Mouse (Mus musculus) cerebellum, postnatal 4 days (tissue): ENCODE measurements around the gene Jph2.
"Not testable (repeated sequence)": the region's sequence is repeated elsewhere in the genome, so short reads cannot be mapped to it uniquely, and the experiment has no call there.

ENCODE experiments used
- DNase-seq, 2 experiments: peaks; one replicate each; pipeline ENCODE4 v3.0.0; 2022; ENCODE audit warnings: low spot score in 2 of 2, mixed read lengths in 1 of 2

The Jph2 gene

DNA sequence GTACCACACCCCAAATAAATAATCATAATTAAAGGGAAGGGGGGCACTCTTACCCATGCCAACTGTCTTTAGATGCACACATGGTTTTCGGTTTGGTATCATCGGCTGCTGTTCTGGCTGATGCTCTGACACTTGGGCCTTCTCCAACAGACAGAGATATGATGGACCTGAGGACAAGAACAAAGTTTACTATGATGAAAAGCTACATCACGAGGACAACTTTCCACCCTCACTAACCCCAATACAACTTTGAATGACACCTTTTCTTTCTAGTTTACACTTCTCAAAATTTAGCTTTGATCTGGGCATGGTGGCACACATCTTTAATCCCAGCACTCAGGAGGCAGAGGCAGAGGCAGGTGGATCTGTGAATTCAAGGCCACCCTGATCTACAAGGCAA is 13.6 kb upstream of the Jph2 start:
- DNase-seq, result not testable (repeated sequence)

DNA sequence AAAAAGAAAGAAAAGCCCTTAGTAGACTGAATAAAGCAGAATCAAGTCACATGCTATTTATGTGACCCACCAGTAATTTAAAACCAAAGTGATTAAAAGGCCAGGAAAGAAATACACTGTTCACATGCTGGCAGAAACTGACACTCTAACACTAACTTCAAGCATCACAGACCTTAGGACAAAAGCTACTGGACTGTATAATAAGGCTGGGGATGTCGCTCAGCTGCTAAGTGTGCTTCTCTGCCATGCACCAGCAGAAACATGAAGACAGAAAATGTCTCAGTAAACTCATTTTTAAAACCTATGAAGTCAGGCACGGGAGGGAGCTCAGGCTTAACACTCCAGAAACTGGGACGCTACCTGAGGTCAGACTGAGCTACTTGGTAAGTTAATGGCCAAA is 12.4 kb upstream of the Jph2 start:
- no peak for DNase-seq

DNA sequence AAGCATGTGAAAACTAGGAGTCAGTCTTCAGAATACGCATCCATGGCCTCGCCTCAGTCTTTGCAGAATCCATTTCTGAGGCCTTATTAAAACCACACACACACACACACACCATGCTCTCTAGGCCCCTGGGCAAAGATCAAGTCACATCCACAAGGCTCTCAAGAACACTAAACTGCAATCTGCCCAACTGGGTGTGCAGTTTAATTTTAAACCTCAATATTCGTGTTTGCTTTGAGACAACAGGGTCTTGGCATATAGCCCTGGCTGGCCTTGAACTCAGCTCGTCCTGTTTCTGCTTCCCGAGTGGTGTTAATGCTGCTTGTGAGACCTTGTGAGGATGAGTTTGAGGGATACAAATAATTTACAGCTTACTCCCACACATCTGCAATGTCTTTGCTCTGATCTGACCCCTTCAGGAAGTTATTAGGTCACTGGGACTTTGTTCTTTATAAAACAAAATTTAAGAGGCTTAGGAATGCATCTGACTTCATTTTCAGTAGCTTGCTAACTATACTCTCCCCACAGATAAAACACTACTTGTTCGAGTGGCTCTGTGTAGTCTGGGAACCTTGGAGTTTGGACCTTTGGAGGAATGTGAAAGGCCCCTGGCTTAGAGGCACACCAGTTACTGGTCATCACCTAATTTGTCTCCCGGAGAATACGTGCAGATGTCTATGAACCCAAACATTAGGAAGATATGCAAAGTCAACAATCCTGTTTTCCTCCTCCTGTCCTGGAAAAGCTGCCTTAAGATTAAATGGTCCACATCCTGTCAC is 6.4 kb upstream of the Jph2 start:
- no peak for DNase-seq

DNA sequence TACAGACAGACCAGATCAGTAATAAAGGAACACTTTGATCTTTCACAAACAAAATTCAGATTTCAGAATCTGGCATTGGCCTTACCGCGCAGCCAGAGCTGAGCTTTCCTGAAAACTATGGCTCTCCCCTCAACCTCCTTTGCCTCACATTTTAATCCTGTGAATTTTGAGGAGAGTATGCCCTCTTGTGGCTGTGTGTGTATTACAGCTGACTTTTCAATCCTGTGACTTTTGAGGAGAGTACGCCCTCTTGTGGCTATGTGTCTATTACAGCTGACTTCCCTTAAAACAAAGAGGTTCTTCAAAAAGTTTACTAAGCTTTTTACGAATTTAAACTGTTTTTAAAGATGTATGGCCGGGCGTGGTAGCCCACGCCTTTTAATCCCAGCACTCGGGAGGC is 3.4 kb upstream of the Jph2 start:
- DNase-seq, result peak; percentile 63 to 83

DNA sequence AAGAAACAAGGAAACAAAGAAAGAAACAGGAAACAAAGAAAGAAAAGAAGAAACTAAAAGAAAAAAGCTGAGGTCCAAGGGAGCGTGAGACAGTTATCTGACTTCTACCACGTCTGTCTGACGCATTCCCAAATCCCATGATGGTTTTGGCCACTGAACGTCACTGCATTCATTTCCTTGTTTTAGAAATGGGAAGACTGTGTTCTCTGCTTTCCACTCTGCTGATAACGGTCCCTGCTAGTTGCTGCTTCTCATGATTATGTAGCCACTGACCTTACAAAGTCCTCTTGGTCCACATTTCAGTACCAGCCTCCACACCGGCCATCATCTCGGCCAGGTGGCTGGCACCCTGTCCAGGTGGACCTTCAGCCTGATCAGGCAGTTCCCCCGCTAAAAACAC is 1.4 kb upstream of the Jph2 start:
- no peak for DNase-seq

DNA sequence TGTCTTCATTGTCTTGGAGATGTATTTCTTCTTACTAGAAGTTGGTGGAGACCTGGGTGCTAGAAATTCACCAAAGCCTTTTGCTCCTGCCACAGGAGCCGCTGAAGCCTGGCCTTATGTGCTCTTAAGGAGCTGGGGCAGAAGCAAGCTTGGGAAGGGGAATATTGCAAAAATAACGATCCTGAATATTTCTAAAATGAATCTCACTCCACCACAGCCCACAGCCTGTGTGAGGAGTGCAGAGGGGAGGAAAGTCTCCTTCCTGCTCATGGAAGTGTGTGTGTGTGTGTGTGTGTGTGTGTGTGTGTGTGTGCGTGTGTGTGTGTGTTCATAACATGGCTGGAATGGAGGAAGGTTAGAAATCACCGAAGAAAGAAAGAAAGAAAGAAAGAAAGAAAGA is 977 bp upstream of the Jph2 start:
- no peak for DNase-seq

DNA sequence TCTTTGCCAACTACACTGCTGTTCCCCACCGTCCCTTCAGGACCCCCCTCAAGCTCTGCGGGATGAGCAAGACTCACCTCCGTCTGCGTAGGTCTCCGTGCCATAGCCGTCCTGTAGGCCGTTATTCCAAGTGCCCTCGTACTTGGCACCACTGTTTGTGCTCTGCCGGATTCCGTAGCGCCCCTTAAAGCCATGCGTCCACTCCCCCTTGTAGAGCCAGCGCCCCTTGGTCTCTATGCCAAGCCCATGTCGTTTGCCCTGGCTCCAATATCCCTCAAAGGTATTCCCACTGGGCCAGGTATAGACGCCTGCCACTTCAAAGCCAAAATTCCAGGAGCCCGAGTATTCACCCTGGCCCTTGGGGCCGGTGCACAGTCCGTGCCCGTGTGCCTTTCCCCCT is 722 bp downstream of the Jph2 start:
- no peak for DNase-seq

DNA sequence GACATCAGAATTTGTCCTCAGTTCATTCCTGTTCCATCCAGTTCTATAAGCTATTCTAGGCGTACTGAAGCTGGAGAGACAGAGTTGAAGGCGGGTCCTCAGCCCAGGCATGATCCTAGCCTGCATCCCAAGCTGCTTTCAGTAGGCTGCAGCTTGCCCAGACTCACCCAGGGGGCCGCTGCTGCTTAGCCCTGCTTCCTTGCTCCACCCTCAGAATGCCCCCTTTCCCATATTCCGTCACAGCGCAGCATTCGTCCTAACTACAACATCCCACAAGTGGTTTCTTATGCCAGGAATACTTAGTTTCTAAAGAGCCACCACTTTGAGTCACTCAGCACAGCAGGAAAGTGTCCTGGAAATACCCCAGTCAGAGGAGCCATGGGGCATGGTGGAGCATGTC is 2.8 kb downstream of the Jph2 start:
- no peak for DNase-seq

DNA sequence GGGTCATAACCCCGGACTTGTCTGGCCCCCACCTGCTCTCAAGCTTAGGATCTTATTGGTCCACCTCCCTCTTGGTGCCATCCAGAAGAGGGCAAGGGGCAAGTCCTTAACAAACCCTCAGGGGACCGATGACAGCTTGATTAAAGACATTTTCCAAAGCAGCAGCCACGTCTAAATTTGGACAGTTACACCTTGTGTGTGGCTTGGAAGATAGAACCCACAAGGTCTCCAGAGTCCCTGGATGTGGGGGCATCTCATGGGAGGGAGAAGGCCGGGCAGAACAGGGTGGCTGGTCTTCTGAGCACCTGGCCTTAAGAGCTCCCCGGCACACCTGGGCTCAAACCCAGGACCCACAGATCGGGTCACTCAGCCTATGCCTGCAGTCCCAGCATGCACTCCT is 3.8 kb downstream of the Jph2 start:
- no peak for DNase-seq

DNA sequence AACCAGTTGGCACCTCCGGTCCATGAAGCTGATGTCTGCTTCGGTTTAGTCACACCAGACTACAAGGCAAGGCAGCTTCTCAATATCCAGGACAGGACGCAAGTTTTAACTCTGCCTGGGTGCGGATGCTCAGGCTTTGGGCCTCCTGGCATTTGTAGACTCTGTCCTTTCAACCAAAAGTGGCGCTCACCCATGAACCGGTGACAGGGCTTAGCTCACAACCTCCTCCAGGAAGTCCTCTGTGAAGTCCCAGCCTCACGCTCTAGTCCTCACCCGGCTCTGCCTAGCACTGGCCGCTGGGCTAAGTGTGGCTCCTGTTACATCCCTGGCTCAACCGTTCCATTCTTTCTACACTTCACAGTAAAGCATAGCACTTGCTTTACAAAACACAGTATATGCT is 4.6 kb downstream of the Jph2 start:
- DNase-seq, result no peak

DNA sequence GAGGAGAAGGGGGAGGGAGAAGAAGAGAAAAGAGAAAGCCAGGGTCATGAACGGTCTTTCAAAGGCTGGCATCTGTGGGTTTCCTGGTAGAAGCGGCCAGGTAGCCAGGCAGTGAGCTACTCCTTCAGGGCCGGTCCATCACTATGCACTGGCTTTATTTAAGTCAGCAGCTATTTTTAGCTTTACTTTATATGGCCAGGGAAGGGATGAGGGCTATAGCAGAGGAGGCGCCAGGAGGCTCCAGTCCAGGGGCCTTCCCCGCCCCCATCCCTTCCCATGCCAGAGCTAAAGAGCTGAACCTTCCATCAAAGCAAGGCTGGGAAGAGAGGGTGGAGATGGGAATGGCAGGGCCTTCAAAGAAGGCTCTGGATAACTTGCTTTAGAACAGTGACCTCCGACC is 5.4 kb downstream of the Jph2 start:
- DNase-seq, result no peak

DNA sequence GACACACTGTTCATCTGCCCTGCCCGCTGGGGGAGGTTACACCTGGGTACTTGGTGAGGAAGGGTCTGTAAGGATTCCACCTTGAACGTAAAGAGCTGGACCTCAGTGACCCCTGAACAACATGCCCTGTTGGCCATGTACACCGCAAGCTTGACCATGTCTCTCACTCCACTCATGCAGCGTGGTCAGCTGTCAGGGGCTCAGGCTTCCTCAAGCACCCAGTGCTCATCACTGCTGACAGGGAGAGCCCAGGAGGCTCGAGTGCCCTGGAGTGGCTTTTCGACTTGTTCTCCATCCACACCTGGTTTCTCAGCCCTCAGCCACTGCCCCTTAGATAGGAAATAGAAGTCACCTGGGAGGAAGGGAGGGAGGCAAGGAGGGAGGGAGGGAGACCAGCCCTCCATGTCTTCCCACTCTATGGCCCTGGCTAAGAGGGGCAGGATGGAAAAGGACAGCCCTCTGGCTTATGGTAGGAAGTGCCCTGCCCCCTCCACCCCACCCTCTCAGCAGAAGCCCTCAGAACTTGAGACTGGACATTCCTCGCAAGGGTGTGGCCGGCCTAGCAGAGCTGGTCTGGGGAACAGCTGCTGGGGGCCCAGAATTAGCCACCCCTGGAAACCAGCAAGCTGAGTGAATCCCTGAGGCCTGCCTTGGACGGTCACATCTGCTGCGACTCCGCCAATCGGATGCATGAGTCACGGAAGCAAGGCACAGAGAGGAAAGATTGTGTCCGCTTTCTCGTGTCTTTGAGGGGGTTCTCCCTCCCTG is 11.2 kb downstream of the Jph2 start:
- DNase-seq, result no peak

DNA sequence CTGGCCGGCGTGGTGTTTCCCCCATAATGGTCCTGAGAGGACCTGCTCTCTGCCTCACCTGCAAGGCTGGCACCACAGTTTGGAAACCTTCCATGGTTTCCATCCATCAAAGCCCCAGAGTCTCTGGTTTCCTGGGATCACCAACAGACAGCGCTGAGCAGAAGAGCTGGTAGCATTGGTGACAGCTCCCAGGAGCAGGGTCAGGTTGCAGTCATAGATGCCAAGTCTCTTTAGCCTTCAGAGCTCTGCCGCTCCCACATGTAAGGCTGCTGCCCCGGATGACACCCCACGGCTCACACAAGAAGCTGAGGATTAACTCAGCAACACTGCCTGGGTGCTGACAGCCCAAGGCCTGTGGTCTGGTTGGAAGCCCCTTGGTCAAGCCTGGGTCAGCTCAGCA is 12.7 kb downstream of the Jph2 start:
- DNase-seq, result no peak

DNA sequence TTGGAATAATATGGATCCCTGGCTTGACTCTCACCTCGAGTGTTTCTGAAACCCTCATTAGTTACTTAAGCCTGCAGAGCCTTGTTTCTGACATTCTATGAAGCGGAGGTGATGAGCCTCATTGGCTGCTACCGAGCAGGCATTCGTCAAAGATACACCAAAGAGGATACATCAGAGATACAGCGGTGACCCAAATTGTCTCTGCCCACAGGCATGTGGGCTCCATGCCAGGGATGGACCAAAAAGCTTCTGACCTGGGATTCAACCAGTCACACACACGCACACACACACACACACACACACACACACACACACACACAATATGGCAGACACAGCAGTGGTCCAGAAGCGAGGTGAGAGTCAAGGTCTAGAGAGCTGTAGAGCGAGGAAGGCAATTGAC is 16.5 kb downstream of the Jph2 start:
- no peak for DNase-seq

DNA sequence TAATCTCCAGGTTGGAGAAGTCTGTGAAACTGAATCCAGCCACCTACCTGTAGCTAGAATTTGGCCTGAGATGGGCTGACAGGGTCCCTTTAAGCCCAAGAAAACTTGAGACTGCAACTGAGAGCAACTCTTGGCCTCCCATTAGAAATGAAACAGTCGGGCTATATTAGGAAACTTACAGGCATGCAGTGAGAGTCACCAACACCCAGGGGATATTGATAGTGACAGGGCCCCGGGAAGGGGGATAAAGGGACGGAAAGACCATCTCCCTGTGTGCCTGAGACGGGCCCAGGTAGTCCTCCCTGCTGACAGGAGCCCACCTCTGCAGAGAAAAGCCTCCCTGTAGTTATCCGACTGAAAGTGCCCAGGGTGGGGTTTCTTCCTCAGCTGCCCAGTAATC is 18.4 kb downstream of the Jph2 start:
- DNase-seq, result no peak

DNA sequence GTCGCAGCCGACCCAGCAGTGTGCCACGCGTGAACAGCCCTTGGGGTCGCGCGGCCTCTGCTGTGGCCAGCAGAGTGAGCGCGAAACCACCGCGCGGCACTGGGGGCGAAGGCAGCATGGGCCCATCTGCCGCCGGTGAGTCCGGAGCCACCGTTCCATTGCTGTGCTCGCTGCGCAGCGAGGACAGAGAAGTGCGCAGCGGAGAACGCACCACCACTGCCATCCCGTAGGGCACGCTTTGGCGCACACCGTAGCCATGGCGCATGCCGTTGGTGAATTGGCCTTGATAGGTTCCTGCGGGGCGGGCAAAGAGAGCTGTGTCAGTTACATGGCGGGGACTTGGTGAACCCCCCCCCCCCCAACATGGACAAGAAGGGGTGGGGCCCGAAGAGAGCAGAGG is 21.7 kb downstream of the Jph2 start:
- no peak for DNase-seq

DNA sequence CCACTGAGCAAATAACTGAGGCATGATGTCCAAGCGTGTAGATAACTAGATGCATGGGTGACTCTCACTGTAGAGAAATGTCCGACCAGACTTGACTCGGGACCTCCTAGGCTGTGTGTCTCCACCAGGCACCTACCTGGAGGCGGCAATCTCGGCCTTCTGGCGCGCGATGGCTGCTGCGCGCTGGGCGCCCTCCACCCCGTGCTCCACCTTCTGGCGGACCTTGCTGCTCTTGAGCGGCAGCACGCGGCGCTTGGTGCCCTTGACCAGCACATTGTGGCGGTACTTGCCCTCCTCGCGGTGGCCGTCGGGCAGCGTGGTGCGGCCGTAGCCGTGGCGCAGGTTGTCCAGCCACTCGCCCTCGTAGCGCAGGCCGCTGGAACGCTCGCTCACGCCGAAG is 22.3 kb downstream of the Jph2 start:
- no peak for DNase-seq

DNA sequence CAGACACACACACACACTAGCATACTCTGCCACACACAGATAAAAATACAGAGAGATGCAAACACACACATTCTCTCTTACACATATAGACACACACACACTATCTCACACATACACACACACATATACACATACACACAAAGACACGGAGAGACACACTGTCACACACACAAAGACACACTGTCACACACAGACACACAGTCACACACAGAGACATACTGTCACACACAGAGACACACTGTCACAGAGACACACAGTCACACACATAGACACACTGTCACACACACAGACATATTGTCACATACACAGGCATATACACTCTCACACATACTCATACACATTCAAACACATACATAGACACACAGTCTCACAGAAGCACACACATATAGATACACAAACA is 25.2 kb downstream of the Jph2 start:
- no peak for DNase-seq

DNA sequence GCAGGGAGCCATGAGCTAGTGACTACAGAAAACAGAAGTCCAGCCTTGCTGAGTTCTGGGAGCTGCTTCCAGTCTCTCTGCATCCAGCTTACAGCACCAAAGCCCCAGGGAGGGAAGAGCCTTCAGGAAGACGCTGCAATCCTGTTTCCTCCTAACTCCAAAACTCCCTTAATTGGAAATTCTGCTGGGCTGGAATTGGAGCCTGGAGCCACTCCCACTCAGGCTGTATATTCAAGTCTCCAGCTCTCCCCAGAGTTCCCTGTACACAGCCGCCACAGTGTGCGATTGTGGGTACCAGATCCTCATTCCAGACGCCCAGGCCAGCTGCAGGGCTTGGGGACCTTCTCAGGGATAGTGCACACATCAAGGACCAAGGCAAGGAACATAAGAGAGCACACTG is 27.6 kb downstream of the Jph2 start:
- DNase-seq, result no peak

DNA sequence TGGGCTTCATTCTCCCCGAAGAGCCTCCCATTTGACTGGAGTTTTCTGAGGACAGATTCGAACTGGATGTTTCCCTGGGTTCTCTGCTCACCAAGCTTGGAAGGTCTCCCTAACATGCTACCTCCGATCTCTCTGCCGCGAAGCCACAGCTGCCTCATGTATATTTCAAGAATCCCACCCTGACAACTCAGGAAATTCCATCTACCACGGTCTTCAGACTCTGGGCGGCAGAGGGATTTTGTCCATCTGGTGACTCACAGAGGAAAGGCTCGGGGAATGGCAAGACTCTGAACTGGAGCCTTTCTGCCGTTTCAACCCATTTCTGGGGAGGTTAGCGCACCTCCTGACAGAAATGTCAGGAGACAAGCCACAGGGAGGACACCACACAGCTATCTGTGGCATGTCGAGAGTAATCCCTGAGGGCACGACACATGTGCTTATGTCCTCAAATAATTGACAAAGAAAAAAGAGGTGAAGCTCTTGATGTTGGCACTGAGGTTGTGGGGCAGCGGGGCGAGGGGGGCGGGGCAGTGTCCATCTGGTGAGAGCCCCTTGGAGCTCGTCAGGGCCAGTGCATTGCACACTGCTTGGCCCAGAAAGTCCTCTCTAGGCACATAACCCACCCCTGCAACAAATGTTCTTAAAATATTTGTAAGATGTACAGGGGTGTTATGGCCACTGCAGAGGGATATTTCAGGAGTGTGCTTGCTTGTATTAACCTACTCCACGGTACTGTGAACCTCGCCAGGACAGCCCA is 32.8 kb downstream of the Jph2 start:
- no peak for DNase-seq

DNA sequence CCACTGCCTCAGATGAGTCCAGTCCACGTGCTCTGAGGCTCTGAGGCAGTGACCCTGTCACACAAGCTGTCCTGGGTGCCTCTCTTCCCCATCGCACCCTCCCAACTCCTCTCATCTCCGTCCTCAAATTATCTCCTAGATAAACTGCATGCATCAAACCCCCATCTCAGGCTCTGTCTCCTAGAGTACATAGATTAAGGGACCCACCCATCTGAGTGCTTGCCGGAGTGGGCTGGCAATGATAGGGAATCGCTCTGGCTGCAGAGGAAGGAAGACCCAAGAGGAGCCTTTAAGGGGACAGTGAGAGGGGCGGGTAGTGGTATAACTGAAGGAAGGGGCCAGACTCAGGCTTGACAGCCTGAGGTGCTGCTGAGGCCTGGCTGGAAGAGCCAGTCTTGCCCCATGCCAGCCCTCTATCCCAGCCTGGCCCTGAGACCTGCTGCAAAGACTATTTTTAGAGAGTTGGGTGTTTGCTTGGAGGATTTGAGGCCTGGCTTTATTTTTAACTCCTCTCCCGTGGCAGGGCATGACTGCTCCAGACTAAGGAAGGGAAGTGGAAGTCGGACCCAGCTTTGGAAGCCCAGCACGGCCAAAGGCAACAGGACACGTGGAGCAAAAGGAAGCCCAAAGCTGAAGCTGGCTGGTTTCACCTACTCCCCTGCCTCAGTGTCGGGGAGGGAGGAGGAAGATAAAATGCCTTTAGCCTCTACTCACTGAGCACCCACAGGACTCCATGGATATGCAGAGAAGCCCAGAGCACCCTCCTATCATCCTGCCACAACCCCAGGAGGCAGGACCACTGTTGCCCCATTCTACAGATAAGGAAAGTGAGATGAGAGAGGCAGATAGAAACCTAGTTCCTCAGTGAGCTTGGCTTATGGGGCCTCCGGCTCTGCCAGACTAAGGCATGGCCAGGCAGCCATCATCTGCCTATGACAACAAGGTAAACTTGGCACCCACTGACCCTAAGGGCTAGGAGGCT is 34.6 kb downstream of the Jph2 start:
- no peak for DNase-seq
